Mouse (Mus musculus): ENCODE results near the gene Olfr1126.

DNA sequence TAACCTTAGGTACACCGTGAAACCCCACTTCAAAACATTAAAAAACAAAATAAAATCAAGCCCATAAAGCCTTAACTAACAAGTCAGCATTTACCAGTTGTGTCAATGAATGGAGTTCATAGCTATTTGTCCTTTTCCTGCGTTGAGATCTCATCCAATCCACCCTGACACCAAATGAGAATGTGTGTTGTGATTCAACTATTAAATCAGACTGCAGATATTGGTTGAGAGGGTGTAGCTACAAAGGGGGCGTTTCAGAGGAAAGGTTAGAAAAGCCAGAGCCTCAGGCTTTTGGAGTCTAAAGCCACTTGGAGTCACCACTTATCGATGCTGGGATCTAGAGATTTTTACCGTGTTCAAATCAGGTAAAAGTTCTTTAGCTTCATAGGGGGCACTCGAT lies 52.5 kb downstream of the Olfr1126 start, which contains the start of gene Pramel6:
- TF ChIP-seq POLR2A (IDR thresholded peaks at IDR 0.05; ENCODE audit: borderline replicate concordance, low read depth, low read length) (no peak), CTCF (IDR thresholded peaks at IDR 0.05; ENCODE audit: low read depth, low read length) (no peak)
